Mouse (Mus musculus) megakaryocyte, adult 5-6 weeks (primary cell): ENCODE data around the gene Agpat4. TPM values are rescaled to one million over a fixed set of nuclear protein-coding genes. Genes with fewer than 3 reads are reported as not detected.
"Not testable (repeated sequence)": the region's sequence is repeated elsewhere in the genome, so short reads cannot be mapped to it uniquely, and the experiment has no call there.

Source experiments
- ATAC-seq: 2 replicates; pipeline ENCODE4 v1.8.0; 2016; ENCODE audit warnings: mild to moderate bottlenecking, inconsistent platforms; ENCODE audit not compliant: poor library complexity, severe bottlenecking
- total RNA-seq, 2 experiments: library from RNA; stranded (forward) in 1 of 2; stranded (reverse) in 1 of 2; fragments of 153-499, 151-499 nt in 1 of 2; fragments of 221-1000, 200-1000 nt in 1 of 2; gene quantifications; 2 replicates each; pipeline versions ENCODE4 v1.2.3 to v1.2.4; 2015 to 2017

Gene Agpat4
- total RNA-seq, 2 experiments from 2014 or later, result 8.9 to 12.1 TPM

- ATAC-seq, result no peak
Measured at GRCm38 (mm10) chr17:12121226-12121794, 2.8 kb downstream of the Agpat4 start.

GRCm38 (mm10) chr17:12122262-12122661, 3.8 kb downstream of the Agpat4 start:
- not testable (repeated sequence) for ATAC-seq

- no peak for ATAC-seq
Measured at GRCm38 (mm10) chr17:12123168-12123567, 4.7 kb downstream of the Agpat4 start.

- ATAC-seq, result no peak
Measured at GRCm38 (mm10) chr17:12127056-12127455, 8.6 kb downstream of the Agpat4 start.

GRCm38 (mm10) chr17:12128976-12129375, 10.5 kb downstream of the Agpat4 start:
- no peak for ATAC-seq

GRCm38 (mm10) chr17:12131171-12131570, 12.7 kb downstream of the Agpat4 start:
- no peak for ATAC-seq

- no peak for ATAC-seq
Measured at GRCm38 (mm10) chr17:12131581-12131980, 13.1 kb downstream of the Agpat4 start.

GRCm38 (mm10) chr17:12132904-12133303, 14.4 kb downstream of the Agpat4 start:
- ATAC-seq, result no peak

- ATAC-seq, result no peak
Measured at GRCm38 (mm10) chr17:12133985-12134384, 15.5 kb downstream of the Agpat4 start.

GRCm38 (mm10) chr17:12134975-12135633, 16.6 kb downstream of the Agpat4 start:
- ATAC-seq, result peak; percentile 86

- ATAC-seq, result no peak
Measured at GRCm38 (mm10) chr17:12138355-12138754, 19.9 kb downstream of the Agpat4 start.

- no peak for ATAC-seq
Measured at GRCm38 (mm10) chr17:12143948-12144364, 25.5 kb downstream of the Agpat4 start.

- no peak for ATAC-seq
Measured at GRCm38 (mm10) chr17:12146132-12146681, 27.7 kb downstream of the Agpat4 start.

- no peak for ATAC-seq
Measured at GRCm38 (mm10) chr17:12147830-12148229, 29.3 kb downstream of the Agpat4 start.

GRCm38 (mm10) chr17:12149232-12149861, 30.8 kb downstream of the Agpat4 start:
- peak; percentile 56 for ATAC-seq

- peak; percentile 67 for ATAC-seq
Measured at GRCm38 (mm10) chr17:12150970-12151369, 32.5 kb downstream of the Agpat4 start.

GRCm38 (mm10) chr17:12154260-12154659, 35.8 kb downstream of the Agpat4 start:
- no peak for ATAC-seq

- ATAC-seq, result no peak
Measured at GRCm38 (mm10) chr17:12155236-12155635, 36.7 kb downstream of the Agpat4 start.

GRCm38 (mm10) chr17:12155872-12156271, 37.4 kb downstream of the Agpat4 start:
- ATAC-seq, result no peak

GRCm38 (mm10) chr17:12156661-12157060, 38.2 kb downstream of the Agpat4 start:
- ATAC-seq, result no peak

- ATAC-seq, result no peak
Measured at GRCm38 (mm10) chr17:12157203-12157602, 38.7 kb downstream of the Agpat4 start.
